Mouse (Mus musculus) adrenal gland, postnatal 25 days (tissue): ENCODE results near the gene Slc12a7. TPM values are rescaled to one million over a fixed set of nuclear protein-coding genes. Genes with fewer than 3 reads are reported as not detected.
A peak's percentile ranks its signal among the peaks of the same experiment; 100 is the strongest.

Experiments used
- DNase-seq: peaks from one replicate; pipeline ENCODE4 v3.0.0; 2021; ENCODE audit warnings: mixed read lengths
- total RNA-seq: library from RNA; stranded (reverse); gene quantifications from 2 replicates; pipeline ENCODE4 v1.2.3, GENCODE M21; 2021

Slc12a7 gene
- total RNA-seq, 1 experiment from 2014 or later: 48.2 TPM

- DNase-seq: peak; percentile 97
These were observed 30.8 kb downstream of the Slc12a7 start for GRCm38 (mm10) chr13:73763439-73764255.

GRCm38 (mm10) chr13:73764256-73764775 is 31.4 kb downstream of the Slc12a7 start:
- peak; percentile 34 for DNase-seq

DNA sequence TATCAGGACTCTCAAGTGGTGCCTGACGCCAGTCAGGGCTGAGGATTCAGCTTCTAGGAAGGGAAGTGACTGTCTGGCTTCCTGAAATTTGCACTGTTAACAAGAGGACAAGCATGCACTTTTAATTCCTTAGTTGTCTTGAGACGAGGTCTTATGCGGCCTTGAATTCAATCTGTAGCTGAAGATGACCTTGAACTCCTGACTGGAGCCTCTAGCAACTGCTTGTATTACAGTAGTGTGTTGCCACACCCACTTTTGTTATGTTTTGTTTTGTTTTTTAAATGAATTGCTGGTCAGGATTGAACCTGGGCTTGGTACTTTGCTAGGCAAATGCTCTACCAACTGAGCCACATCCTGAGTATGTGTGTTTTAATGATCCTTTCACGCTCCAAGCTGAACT is 32.5 kb downstream of the Slc12a7 start:
- no peak for DNase-seq

DNA sequence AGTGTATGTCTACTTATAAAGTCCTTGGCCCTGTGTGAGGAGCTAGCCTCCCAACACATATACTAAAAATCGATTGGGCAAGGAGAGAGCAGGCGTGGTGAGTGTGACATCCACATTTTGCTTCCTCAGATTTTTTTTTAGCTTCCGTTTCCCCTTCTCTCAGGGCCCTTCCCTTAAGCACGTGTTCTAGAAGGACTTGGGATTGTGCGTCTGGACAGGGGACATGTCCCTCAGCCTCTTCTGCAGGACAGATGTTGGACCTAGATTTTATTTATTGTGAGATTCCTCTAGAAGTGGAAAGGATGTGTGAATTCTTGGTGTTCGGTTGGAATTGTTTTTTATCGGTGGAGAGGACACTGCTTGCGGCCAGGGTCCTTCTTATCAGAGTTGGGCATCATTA is 34.3 kb downstream of the Slc12a7 start:
- no peak for DNase-seq

DNA sequence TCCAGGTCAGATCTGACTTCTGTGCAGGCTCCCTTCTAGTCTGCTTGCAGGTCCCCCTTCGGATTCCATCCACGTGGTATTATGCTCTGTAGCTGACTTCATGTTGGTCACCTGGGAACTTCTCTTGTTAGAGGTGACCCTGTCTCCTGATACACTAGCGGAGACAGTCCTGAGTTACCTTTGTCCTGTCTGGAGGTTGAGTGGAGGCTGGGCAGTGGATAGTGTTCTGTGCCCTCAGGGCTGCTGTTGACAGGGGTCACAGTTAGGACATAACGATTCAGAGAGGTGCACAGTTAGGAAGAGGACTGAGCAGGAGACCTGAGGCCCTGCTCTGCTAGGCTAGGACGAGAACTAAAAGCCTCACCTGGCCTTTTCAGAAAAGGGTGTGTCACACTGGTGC is 34.9 kb downstream of the Slc12a7 start:
- DNase-seq: no peak

DNA sequence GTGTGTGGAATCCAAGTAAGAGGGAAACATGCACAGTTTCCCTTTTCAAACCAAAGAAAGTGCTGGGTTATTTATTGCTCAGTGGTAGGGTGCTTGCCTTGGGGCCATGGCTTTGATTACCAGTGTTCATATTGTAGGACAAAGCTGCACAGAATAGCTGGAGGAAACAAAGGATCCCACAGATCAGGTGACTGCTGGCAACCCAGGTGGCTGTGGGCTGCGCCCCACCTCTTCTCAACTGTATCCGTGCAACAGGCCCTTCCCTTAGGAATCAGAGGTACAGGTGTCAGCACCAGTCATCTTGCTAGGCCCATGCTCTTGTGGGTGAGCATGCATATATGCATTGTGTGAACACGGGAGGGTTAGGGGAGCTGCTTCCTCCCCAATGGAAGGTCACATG is 35.4 kb downstream of the Slc12a7 start:
- DNase-seq: no peak

- no peak for DNase-seq
These were observed 37.2 kb downstream of the Slc12a7 start for GRCm38 (mm10) chr13:73769916-73770682.

- DNase-seq: no peak
These were observed 38.2 kb downstream of the Slc12a7 start for GRCm38 (mm10) chr13:73771131-73771530.

GRCm38 (mm10) chr13:73772655-73773054 is 39.8 kb downstream of the Slc12a7 start:
- no peak for DNase-seq

DNA sequence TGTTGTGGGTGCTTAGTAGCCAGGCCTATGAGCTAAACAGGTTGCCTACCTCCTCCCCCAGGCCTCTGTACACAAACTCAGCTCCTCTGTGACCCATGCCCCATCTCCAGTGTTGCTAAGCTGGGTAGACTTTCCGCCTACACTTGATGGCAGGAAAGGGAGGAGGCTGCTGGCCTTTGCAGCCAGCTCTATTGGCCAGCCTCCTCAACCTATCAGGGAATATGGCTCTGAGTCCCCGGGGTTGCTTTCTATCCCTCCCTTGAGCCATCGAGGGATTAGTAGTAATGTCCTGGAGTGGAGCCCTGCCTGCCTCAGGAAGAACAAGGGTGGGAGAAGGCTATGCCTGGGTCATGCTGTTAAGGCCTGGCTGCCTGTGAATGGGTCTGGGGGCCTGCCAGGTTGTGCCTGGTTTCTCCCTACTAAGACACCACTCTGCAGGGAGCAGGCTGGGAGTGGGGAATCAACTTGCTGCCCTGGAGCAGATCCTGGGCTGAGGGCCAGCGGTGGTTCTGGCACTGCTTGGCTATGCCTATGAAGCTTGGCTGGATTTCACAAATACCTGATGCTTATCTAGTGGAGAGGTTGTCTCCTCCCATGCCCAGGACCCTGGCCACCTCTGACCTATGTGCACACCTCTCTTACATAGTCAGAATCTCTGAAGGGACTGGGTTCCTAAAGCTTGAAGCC is 40.8 kb downstream of the Slc12a7 start:
- DNase-seq: peak; percentile 66

GRCm38 (mm10) chr13:73775786-73776185 is 42.9 kb downstream of the Slc12a7 start:
- peak; percentile 26 for DNase-seq

DNA sequence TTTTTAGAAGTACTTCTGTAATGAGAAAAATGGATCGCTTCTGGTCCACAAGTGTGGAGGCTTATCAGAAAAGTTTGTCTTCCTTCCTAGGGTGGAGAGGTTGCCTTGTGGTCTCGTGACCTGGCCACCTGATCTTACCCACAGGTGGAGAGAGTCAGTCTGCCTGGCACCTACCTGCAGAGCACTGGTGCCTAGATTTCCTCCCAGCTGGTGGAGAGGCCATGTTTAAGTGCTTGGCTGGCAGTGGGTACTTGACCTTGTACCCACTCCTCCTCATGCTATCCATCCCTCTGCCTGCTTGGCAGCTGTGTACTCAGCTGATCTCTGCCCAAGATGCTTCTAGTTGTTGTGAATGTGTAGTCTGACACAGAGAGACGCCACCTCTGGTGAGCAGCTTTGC is 44.7 kb downstream of the Slc12a7 start:
- DNase-seq: no peak

DNA sequence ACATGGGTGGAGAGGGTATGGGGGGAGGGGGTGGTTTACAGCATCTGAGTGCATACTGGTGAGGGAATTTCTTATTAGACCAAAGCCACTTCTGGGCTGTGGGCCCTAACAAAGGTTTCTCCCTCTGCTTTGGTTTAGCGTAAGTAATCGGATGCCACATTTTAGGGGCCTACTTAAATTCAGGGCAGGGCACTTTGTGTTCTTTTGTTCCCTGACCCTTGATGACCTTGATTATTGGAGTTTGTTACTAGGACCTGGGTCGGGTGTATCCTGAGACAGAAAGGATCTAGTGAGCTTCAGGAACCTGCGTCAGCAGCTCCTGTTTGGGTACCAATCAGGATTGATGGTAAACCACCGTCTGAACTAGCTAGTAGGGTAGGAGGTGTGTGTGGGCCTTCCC is 49.6 kb downstream of the Slc12a7 start:
- no peak for DNase-seq

DNA sequence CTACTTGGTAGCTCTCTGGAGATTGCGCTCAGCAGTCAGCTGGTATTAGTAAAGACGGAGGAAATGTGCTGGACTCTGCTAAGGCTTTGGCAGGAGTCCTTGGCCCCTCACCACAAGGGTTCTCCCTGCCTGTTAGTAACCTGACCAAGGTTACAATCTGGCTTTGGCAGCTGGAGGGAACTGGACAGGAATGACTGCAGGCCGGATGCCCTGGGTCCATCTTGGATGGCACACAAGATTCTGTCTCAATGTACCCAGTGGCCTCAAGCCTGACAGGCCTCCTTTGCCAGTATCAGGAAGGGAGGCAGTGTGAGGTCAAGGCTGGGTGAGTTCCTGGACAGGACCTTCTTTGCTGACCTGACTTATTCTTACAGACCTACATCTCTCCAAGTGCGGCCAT is 59.3 kb downstream of the Slc12a7 start:
- peak; percentile 15 for DNase-seq

DNA sequence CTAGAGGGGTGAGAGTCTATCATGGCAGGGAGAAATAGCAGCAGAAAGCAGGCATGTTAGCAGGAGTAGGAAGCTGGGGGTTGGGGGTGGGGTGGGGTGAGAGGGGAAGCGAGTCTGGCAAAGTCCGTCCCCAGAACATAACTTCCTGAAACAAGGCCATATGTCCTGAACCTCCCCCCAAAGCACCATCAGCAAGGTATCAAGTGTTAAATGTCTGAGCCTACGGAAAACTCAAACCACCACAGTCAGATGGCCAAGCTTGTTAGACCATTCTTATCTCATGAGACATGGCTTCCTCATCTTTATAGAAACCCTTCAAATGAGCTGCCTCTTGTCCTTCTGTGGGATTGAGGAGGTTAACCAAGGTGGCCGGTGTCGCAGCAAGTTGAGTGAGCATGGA is 60.3 kb downstream of the Slc12a7 start:
- DNase-seq: no peak

GRCm38 (mm10) chr13:73799110-73799509 is 66.2 kb downstream of the Slc12a7 start:
- no peak for DNase-seq

DNA sequence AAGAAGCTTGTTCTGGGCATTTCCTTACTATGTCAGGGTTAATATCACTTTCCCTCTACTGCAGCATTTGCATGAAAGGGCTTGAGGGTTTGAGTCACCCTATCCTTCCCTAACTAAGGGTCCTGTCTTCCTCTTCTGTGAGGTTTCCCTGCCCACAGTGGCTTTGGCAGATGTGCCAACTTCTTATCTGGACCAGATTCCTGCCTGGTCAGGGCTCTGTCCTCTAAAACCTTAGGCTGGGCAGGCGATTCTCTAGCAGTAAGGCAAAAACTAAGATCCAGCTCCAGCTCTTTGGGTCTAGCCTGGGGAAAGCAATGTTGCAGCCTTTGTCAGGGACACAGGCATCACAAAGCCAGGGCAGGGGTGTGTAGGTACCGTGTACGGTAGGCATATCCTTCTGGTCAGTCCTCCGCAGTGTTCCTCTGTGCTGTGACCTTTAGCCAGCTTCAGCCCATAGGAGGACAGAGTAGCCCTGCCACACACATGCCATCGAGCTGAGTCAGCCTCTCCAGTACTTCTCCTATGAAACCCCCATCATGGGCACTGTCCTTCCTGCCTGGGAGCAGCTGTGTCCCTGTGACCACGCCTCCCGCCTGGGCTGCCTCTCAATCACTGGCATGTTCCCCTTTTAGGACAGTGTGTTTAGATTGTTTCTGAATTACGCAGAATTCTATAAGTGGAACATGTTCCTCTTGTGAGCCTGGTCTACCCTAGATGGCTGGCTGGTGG is 70.7 kb downstream of the Slc12a7 start:
- DNase-seq: peak; percentile 70

GRCm38 (mm10) chr13:73804914-73805313 is 72.0 kb downstream of the Slc12a7 start:
- no peak for DNase-seq

- DNase-seq: no peak
These were observed 80.0 kb downstream of the Slc12a7 start for GRCm38 (mm10) chr13:73812936-73813335.

GRCm38 (mm10) chr13:73814181-73814580 is 81.3 kb downstream of the Slc12a7 start:
- DNase-seq: no peak

DNA sequence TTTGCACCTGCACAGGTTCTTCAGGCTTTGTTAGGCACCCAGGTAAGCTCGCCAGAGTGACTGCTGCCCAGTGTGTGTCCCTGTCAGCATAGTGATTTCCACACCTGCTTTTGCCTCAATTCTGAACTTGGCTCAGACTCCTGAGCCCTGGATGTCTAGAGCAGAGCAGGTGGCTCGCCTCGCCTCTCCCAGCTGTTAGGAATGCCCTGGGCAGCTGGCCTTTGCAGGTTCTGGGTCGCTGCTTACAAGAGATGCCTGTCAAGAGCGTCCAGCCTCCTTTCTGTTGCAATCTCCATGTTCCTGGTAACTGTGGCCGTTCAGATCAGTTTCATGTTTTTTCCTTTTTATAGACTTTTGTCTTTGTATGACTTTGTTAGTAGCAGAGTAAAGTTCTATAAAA is 83.4 kb downstream of the Slc12a7 start:
- no peak for DNase-seq

DNA sequence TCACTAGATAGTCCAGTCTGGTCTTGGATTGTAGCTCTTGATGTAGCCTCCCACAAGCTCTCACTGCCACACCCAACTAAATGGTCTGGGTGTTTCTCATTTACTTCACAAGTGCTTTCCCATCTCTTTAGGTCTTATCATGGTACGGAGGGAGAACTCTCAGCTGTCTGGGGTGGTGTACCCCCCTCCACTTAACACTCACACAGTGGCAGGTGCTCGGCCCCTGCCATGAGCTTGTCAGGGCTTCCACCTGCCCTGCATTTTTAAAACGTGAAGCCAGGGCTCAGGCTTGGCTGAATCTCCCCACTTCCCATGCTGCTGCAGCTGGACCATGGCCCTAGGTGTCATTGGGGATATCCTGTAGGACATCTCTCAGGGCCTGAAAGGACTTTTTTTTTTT is 86.0 kb downstream of the Slc12a7 start:
- DNase-seq: no peak
